Mouse (Mus musculus): ENCODE results near the gene Plau. TPM values are rescaled to one million over a fixed set of nuclear protein-coding genes. Genes with fewer than 3 reads are reported as not detected.

Gene Plau
- total RNA-seq, 2 experiments from 2014 or later = 6.5 to 9.6 TPM

GRCm38 (mm10) chr14:20795423-20796152, 40.9 kb upstream of the Plau start:
- Histone ChIP-seq H3K4me3 (no peak overlapping the region), H3K27ac (no peak overlapping the region)
- TF ChIP-seq CTCF (IDR thresholded peaks at IDR 0.05) = no peak
- intact Hi-C loops (cut with DNase I) = loop anchor here (5.0 kb wide), 1 partner anchor 48 kb away; no protein-coding TSS in a partner anchor
- no peak for DNase-seq (ENCODE audit: extremely low spot score in 1 of 2, low spot score in 2 of 2)

DNA sequence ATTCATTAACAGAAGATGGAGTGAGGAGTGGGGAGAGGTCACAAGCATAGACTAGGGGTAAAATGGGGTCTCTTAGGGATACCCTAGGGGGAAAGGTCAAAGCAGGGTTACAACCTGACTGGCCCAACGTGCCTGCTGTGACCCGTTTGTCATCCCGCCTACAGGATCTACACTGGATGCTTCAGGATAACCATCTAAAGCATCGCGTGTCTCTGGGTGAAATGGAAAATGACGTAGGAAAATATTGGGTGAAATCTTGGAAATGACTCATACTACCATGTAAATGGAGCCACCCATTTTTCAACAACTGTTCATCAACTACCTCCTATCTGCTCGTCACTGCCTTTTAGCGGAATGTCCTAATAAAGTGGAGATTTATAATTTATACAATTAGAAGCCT, 40.3 kb upstream of the Plau start:
- no peak for DNase-seq (ENCODE audit: extremely low spot score in 1 of 2, low spot score in 2 of 2)
- intact Hi-C loops (cut with DNase I) = loop anchor here (5.0 kb wide), 1 partner anchor 49 kb away; no protein-coding TSS in a partner anchor
- H3K4me3 ChIP-seq = no peak overlapping the region
- TF ChIP-seq CTCF (IDR thresholded peaks at IDR 0.05) = no peak
- H3K27ac ChIP-seq = no peak overlapping the region

DNA sequence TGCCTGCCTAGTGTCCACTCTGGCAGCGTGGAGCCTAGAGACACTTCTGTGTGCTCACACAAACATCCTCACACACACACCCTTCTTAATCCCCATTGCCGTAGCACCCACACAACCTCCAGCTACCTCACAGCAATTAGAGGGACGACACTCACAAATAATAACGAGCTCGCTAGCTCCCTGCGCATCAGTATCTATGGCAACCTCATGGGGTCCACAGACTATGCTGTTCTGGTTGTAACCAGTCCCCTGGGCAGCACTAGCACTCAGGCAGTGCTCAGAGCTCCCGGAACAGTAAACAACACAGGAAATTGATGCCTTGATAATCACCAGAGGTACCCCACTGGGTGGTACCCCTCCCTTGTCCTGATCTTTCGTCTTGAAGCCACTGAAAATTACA, 39.8 kb upstream of the Plau start:
- H3K27ac ChIP-seq = no peak overlapping the region
- intact Hi-C loops (cut with DNase I) = loop anchor here (5.0 kb wide), 1 partner anchor 49 kb away; no protein-coding TSS in a partner anchor
- no peak for TF ChIP-seq CTCF (IDR thresholded peaks at IDR 0.05)
- DNase-seq (ENCODE audit: extremely low spot score in 1 of 2, low spot score in 2 of 2) = no peak
- no peak overlapping the region for H3K4me3 ChIP-seq

DNA sequence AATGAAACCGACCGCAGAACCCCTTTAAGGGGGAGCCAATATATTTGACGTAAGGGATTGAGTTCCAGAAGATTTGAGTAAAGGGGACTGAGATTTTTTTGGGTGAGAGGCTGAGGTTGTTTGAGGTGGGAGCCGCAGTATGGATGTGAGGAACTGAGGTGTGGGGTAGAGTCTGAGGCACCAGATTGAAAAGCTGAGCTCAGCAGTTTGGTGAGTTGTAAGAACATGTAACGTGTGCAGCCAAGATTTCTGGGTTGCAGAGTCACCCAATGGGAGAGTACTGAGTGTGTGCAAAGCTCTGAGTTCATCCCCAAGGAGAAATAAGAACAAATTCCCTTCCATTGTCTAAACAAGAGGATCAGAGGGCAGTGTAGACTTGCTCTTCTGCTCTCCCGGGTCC, 38.2 kb upstream of the Plau start:
- DNase-seq (ENCODE audit: extremely low spot score in 1 of 2, low spot score in 2 of 2) = no peak
- no peak overlapping the region for H3K4me3 ChIP-seq
- TF ChIP-seq CTCF (IDR thresholded peaks at IDR 0.05) = no peak
- no peak overlapping the region for H3K27ac ChIP-seq
- intact Hi-C loops (cut with DNase I) = loop anchor here (1.0 to 5.0 kb wide), 2 partner anchors 32 to 51 kb away; no protein-coding TSS in a partner anchor

DNA sequence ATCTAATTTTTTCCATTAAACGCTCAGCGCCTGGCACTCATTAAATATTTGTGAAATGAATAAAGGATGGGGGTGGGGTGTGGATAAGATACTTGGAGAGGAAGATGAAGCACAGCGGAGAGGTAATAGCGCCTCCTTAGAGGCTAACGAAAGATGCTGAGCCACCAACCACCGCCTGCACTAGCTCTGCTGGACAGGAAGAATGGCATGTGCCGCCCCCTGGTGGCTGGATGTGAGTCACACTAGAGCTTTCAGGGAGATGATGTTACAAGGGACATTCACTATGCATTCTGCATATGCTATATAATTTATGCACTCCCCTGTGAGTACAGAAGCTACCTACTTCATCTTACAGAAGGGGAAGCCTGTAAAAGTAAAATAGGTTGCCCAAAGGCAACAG, 37.7 kb upstream of the Plau start:
- peak; percentile 91 for TF ChIP-seq CTCF (IDR thresholded peaks at IDR 0.05)
- DNase-seq (ENCODE audit: extremely low spot score in 1 of 2, low spot score in 2 of 2) = peak; percentile 82 to 92
- Histone ChIP-seq H3K27ac (no peak overlapping the region), H3K4me3 (no peak overlapping the region)
- intact Hi-C loops (cut with DNase I) = loop anchor here (1.0 to 5.0 kb wide), 2 partner anchors 32 to 51 kb away; no protein-coding TSS in a partner anchor

DNA sequence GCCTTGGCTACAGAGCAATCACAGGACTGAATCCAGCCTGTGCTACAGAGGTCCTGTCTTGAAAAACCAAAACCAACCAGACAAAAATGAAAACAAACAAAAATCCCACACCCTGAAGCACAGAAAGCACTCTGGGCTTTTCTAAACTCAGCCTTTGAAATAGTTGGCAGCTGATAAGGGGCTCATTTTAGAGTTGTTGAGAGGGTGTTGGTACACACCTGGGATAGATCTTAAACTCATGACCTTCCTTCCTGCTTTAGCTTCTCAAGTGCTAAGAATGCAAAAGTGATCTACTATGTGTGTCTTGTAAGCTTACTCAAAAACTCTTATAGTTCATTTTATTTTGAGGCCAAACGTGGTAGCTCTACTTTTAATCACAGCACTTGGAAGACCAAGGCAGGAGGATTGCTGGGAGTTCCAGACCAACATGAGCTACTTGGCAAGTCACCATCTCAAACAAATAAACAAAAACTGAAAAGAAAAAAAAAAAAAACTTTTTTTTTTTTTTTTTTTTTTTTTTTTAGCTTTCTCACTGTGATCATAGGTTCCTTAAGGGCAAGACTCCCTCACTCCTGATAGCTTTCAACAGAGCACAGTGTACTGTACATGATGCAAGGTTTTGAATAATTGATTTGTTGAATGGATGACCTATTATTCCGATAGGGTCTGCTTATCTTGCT, 33.4 kb upstream of the Plau start:
- DNase-seq (ENCODE audit: extremely low spot score in 1 of 2, low spot score in 2 of 2) = no peak
- Histone ChIP-seq H3K4me3 (no peak overlapping the region), H3K27ac (no peak overlapping the region)
- intact Hi-C loops (cut with DNase I) = loop anchor here (1.0 kb wide), 1 partner anchor 70 kb away; no protein-coding TSS in a partner anchor
- no peak for TF ChIP-seq CTCF (IDR thresholded peaks at IDR 0.05)

GRCm38 (mm10) chr14:20803606-20803938, 32.9 kb upstream of the Plau start:
- DNase-seq (ENCODE audit: extremely low spot score in 1 of 2, low spot score in 2 of 2) = peak; percentile 70 to 79
- Histone ChIP-seq H3K4me3 (no peak overlapping the region), H3K27ac (no peak overlapping the region)
- intact Hi-C loops (cut with DNase I) = loop anchor here (1.0 kb wide), 1 partner anchor 70 kb away; no protein-coding TSS in a partner anchor
- peak; percentile 89 for TF ChIP-seq CTCF (IDR thresholded peaks at IDR 0.05)

DNA sequence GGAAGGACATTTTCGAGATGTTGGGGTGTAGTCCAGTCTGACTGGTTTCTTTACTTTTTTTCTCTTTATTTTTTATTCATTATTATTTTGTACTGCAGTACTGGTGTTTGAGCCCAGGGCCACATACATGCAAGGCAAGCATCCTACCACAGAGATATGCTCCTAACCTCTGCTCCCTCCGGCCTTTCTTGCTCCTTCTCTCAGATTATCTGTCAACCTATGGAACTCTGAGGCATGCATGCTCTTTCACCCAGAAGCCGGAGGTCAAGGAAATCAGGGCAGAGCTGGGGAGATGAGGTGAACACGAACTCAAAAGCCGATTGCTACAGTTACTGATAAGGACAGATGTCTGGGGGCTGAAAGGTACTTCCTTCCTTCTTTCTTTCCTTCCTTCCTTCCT, 32.0 kb upstream of the Plau start:
- no peak for TF ChIP-seq CTCF (IDR thresholded peaks at IDR 0.05)
- intact Hi-C loops (cut with DNase I) = loop anchor here (1.0 kb wide), 1 partner anchor 214 kb away; no protein-coding TSS in a partner anchor

DNA sequence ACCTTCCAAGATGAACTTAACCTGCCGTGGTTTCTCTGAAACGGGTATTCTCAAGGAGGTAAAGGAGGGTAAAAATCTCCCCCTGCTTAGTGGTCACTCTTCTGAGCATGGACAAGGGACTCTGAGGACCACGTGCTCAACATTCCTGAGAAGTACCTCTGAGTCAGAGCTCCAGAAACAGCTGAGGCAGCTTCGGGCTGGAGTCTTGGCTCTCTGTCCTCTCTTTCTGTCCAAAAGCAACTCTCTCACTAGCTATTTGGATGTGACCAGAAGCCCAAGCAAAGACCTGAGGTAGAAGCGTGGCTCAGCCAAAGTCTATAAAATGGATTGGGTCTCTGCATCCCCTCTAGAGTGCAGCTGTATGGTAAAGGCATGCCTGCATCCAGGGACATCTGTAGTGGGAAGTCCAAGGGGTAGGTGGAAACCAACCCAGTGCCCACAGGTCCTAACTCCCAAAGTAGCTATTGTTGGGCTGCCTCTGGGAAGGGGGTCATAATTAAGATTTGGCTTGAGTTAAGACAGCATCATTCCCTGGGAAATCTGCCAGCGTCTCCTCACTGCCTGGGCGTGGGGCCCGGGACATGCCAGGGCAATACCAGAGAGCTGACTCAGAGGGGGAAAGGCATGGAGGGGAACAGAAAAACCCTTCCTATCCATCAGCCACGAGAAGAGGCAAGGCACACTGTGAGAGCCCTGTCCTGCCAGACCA, 31.3 kb upstream of the Plau start:
- intact Hi-C loops (cut with DNase I) = loop anchor here (1.0 to 5.0 kb wide), 3 partner anchors 37 to 213 kb away; no protein-coding TSS in a partner anchor
- TF ChIP-seq CTCF (IDR thresholded peaks at IDR 0.05) = no peak

More for the DNA sequence above, 32.0 kb upstream of the Plau start:
- DNase-seq (ENCODE audit: extremely low spot score in 1 of 2, low spot score in 2 of 2) = no peak
- Histone ChIP-seq H3K27ac (no peak overlapping the region; the same call in 1 of the 2 replicates), H3K4me3 (no peak overlapping the region)

DNA sequence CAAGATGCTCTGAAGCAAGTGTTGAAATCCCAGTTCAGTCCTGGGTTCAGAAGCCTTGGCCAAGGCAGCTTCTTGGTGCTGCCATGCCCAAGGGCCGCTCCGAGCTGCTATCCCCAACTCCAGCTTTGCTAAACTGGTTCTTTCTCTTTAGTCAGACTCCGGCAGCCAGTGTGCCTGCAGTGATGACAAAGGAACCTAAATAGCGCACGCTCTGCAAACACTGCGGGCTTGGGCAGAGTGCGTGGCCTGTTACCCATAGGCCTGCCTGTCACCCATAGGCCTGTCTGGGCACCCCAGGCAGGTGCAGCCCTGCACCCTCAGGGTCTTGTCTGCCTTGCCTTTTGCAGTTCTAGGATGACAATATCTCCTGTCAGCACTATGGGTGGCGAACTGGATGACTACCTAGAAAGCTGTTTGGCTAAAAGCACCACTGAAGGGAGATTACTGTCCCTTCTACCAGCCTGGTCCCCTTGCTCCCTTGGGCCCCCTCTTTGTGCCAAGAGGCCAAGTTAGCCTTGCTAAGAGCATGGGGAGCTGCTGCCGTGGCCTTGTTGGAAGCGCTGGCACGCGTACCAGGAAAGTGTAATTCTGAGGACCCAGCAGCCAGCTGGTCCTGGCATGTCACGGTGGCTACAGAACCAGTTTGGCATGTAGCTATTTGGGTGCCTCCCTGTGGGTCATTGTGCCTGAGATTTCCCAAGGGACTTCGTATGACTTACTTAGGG, 30.2 kb upstream of the Plau start:
- intact Hi-C loops (cut with DNase I) = loop anchor here (5.0 kb wide), 2 partner anchors 36 to 186 kb away; no protein-coding TSS in a partner anchor
- DNase-seq (ENCODE audit: extremely low spot score in 1 of 2, low spot score in 2 of 2) = no peak
- no peak for TF ChIP-seq CTCF (IDR thresholded peaks at IDR 0.05)
- Histone ChIP-seq H3K4me3 (no peak overlapping the region), H3K27ac (no peak overlapping the region)

More for the DNA sequence above, 31.3 kb upstream of the Plau start:
- no peak overlapping the region; the same call in 1 of the 2 replicates for H3K27ac ChIP-seq
- peak; percentile 43 to 67 for DNase-seq (ENCODE audit: extremely low spot score in 1 of 2, low spot score in 2 of 2)
- no peak overlapping the region for H3K4me3 ChIP-seq

DNA sequence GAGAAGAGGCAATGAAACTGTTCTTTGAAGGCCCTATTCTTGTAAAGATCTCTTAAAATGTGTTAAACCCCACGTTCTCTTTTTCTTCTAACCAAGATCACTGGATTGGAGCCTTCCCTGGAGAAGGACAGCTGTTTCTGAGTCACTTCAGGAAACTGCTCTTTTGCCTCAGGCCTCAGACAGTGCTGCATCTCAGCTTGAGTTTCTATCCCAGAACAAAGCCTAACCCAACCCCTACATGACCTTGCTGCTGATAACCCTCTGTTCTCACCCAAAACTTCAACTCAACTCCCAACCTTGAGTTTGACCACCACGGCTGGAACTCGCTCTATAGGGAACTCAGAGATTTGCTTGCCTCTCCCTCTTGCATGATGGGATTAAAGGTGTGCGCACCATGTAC, 27.1 kb upstream of the Plau start:
- Histone ChIP-seq H3K4me3 (no peak overlapping the region), H3K27ac (no peak overlapping the region)
- intact Hi-C loops (cut with DNase I) = loop anchor here (5.0 kb wide), 2 partner anchors 33 to 183 kb away; no protein-coding TSS in a partner anchor
- DNase-seq (ENCODE audit: extremely low spot score in 1 of 2, low spot score in 2 of 2) = no peak
- no peak for TF ChIP-seq CTCF (IDR thresholded peaks at IDR 0.05)

Measured in left cerebral cortex, adult 2 months (tissue).